Mouse (Mus musculus) hindbrain, embryonic 16.5 days (tissue): ENCODE measurements at regions not wholly inside any gene's neighbourhood (a gene's known extent, or its start where the extent isn't known, plus 50 kb on each side); places are given as distances from the start of the nearest gene placed in this dataset.
"Not testable (repeated sequence)": the region's sequence is repeated elsewhere in the genome, so short reads cannot be mapped to it uniquely, and the experiment has no call there.

Experiments
- ATAC-seq: fragments of 200-750 bp; cut with Nextera tagmentation; 2 replicates; pipeline ENCODE4 v1.8.0; 2017; ENCODE audit warnings: moderate TSS enrichment, moderate library complexity
- H3K27ac ChIP-seq: fragments of 300-500 bp; sonication (generic); 2 replicates; pipeline ENCODE4 v1.5.1; 2014; ENCODE audit warnings: low read depth, mild to moderate bottlenecking, control low read depth, low read length, moderate library complexity
- H3K27me3 ChIP-seq: fragments of 300-500 bp; sonication (generic); replicated peaks from 2 replicates; pipeline ENCODE4 v1.6.1; 2014; ENCODE audit warnings: low read length; ENCODE audit not compliant: control insufficient read depth, insufficient read depth
- H3K36me3 ChIP-seq: fragments of 300-500 bp; sonication (generic); 2 replicates; pipeline ENCODE4 v1.6.1; 2014; ENCODE audit warnings: mild to moderate bottlenecking, low read length, moderate library complexity, mixed read lengths; ENCODE audit not compliant: control insufficient read depth, insufficient read depth
- H3K4me1 ChIP-seq: fragments of 300-500 bp; sonication (generic); 2 replicates; pipeline ENCODE4 v1.6.1; 2014; ENCODE audit warnings: low read depth, low read length; ENCODE audit not compliant: control insufficient read depth, insufficient read depth
- H3K4me2 ChIP-seq: fragments of 300-500 bp; sonication (generic); 2 replicates; pipeline ENCODE4 v1.6.1; 2014; ENCODE audit warnings: mild to moderate bottlenecking, low read length, control low read depth, moderate library complexity
- H3K4me3 ChIP-seq: fragments of 300-500 bp; sonication (generic); 2 replicates; pipeline ENCODE4 v1.5.1; 2014; ENCODE audit warnings: mild to moderate bottlenecking, low read length, control low read depth, moderate library complexity
- H3K9ac ChIP-seq: fragments of 300-500 bp; sonication (generic); 2 replicates; pipeline ENCODE4 v1.6.1; 2014; ENCODE audit warnings: low read depth, mild to moderate bottlenecking, control low read depth, low read length, moderate library complexity
- H3K9me3 ChIP-seq: fragments of 300-500 bp; sonication (generic); 2 replicates; pipeline ENCODE4 v1.6.1; 2014; ENCODE audit warnings: mild to moderate bottlenecking, low read length, moderate library complexity; ENCODE audit not compliant: control insufficient read depth
- WGBS: fragments of 180-500 bp; shearing (Covaris S2); extraction: QIAGEN DNeasy Blood & Tissue Kit; methylation state at CpG from one replicate; pipeline ENCODE4 v1.1.7; 2014; 5-methylcytosine and 5-hydroxymethylcytosine counted together

- WGBS, result 92% methylated on average over 21 of the region's 21 CpGs
- Histone ChIP-seq H3K4me1 (peaks cover 5% of the 10 kb centered on the region), H3K4me2 (no peak overlapping the region), H3K27ac (no peak overlapping the region), H3K9me3 (no peaks in the 10 kb centered on the region), H3K27me3 (no peaks in the 10 kb centered on the region), H3K9ac (no peak overlapping the region), H3K36me3 (no peaks in the 10 kb centered on the region), H3K4me3 (no peak overlapping the region)
- ATAC-seq, result no peak
Measured at GRCm38 (mm10) chr9:115407901-115408470, 97.8 kb upstream of the Stt3b start.

- no peak overlapping the region for H3K27ac ChIP-seq
- H3K4me1 ChIP-seq, result peaks cover 5% of the 10 kb centered on the region
- H3K4me2 ChIP-seq, result no peak overlapping the region
- ATAC-seq, result no peak
- 82% methylated on average over 6 of the region's 6 CpGs for WGBS
- H3K27me3 ChIP-seq, result no peaks in the 10 kb centered on the region
- H3K9ac ChIP-seq, result no peak overlapping the region
- no peaks in the 10 kb centered on the region for H3K9me3 ChIP-seq
- H3K36me3 ChIP-seq, result no peaks in the 10 kb centered on the region
- H3K4me3 ChIP-seq, result no peak overlapping the region
Measured at GRCm38 (mm10) chr9:115408886-115409285, 98.7 kb upstream of the Stt3b start.

GRCm38 (mm10) chr9:115414190-115414589, 104.0 kb upstream of the Stt3b start:
- H3K4me1 ChIP-seq, result peaks cover 5% of the 10 kb centered on the region
- H3K4me2 ChIP-seq, result no peak overlapping the region
- WGBS, result 98% methylated on average over 4 of the region's 4 CpGs
- H3K9me3 ChIP-seq, result no peaks in the 10 kb centered on the region
- H3K36me3 ChIP-seq, result no peaks in the 10 kb centered on the region
- no peak overlapping the region for H3K4me3 ChIP-seq
- no peak overlapping the region for H3K27ac ChIP-seq
- no peaks in the 10 kb centered on the region for H3K27me3 ChIP-seq
- ATAC-seq, result no peak
- no peak overlapping the region for H3K9ac ChIP-seq

- no peaks in the 10 kb centered on the region for H3K27me3 ChIP-seq
- H3K4me2 ChIP-seq, result no peak overlapping the region
- H3K4me3 ChIP-seq, result no peak overlapping the region
- peaks cover 11% of the 10 kb centered on the region for H3K9me3 ChIP-seq
- no peaks in the 10 kb centered on the region for H3K36me3 ChIP-seq
- no peaks in the 10 kb centered on the region for H3K4me1 ChIP-seq
- H3K9ac ChIP-seq, result no peak overlapping the region
- no peak overlapping the region for H3K27ac ChIP-seq
- WGBS, result 88% methylated on average over 7 of the region's 7 CpGs
- no peak for ATAC-seq
Measured at GRCm38 (mm10) chr9:115422786-115423185, 112.6 kb upstream of the Stt3b start.

- no peak overlapping the region for H3K9ac ChIP-seq
- H3K4me1 ChIP-seq, result no peaks in the 10 kb centered on the region
- WGBS, result 58% methylated on average over 8 of the region's 8 CpGs
- H3K4me2 ChIP-seq, result no peak overlapping the region
- H3K4me3 ChIP-seq, result no peak overlapping the region
- 0 out of 2 replicates have a peak, but pooled peaks have one; percentile 42 for ATAC-seq
- no peaks in the 10 kb centered on the region for H3K36me3 ChIP-seq
- H3K27me3 ChIP-seq, result no peaks in the 10 kb centered on the region
- H3K9me3 ChIP-seq, result no peaks in the 10 kb centered on the region
- H3K27ac ChIP-seq, result no peak overlapping the region
Measured at GRCm38 (mm10) chr9:115426682-115427081, 116.5 kb upstream of the Stt3b start.

GRCm38 (mm10) chr9:115430271-115430670, 120.0 kb upstream of the Stt3b start:
- no peak overlapping the region for H3K9ac ChIP-seq
- H3K4me1 ChIP-seq, result no peaks in the 10 kb centered on the region
- WGBS, result 65% methylated on average over 4 of the region's 4 CpGs
- H3K4me2 ChIP-seq, result no peak overlapping the region
- H3K4me3 ChIP-seq, result no peak overlapping the region
- no peak for ATAC-seq
- no peak overlapping the region for H3K27ac ChIP-seq
- H3K27me3 ChIP-seq, result no peaks in the 10 kb centered on the region
- H3K9me3 ChIP-seq, result no peaks in the 10 kb centered on the region
- no peaks in the 10 kb centered on the region for H3K36me3 ChIP-seq

GRCm38 (mm10) chr9:115434696-115435095, 124.5 kb upstream of the Stt3b start:
- WGBS, result 20% methylated on average over 5 of the region's 5 CpGs
- Histone ChIP-seq H3K4me3 (no peak overlapping the region), H3K9me3 (peaks cover 4% of the 10 kb centered on the region; the same call in 1 of the 2 replicates), H3K27ac (no peak overlapping the region), H3K27me3 (no peaks in the 10 kb centered on the region), H3K9ac (no peak overlapping the region), H3K4me2 (no peak overlapping the region), H3K36me3 (no peaks in the 10 kb centered on the region), H3K4me1 (no peaks in the 10 kb centered on the region)
- no peak for ATAC-seq

- Histone ChIP-seq H3K9me3 (peaks cover 4% of the 10 kb centered on the region; the same call in 1 of the 2 replicates), H3K36me3 (no peaks in the 10 kb centered on the region), H3K27me3 (no peaks in the 10 kb centered on the region), H3K4me3 (no peak overlapping the region), H3K9ac (no peak overlapping the region), H3K4me1 (no peaks in the 10 kb centered on the region), H3K27ac (no peak overlapping the region), H3K4me2 (no peak overlapping the region)
- WGBS, result 91% methylated on average over 3 of the region's 3 CpGs
- ATAC-seq, result no peak
Measured at GRCm38 (mm10) chr9:115436301-115436700, 126.1 kb upstream of the Stt3b start.

- WGBS, result 96% methylated on average over 21 of the region's 22 CpGs
- H3K27me3 ChIP-seq, H3K9me3 ChIP-seq, H3K9ac ChIP-seq, ATAC-seq, H3K4me2 ChIP-seq, H3K4me1 ChIP-seq, H3K27ac ChIP-seq, H3K36me3 ChIP-seq, H3K4me3 ChIP-seq: not testable (repeated sequence)
Measured at GRCm38 (mm10) chr9:115438234-115438633, 128.0 kb upstream of the Stt3b start.

- Histone ChIP-seq H3K27me3 (no peaks in the 10 kb centered on the region), H3K36me3 (no peaks in the 10 kb centered on the region), H3K4me1 (no peaks in the 10 kb centered on the region), H3K4me2 (no peak overlapping the region), H3K4me3 (no peak overlapping the region), H3K9me3 (peaks cover 3% of the 10 kb centered on the region; the same call in 1 of the 2 replicates), H3K9ac (no peak overlapping the region), H3K27ac (no peak overlapping the region)
- 87% methylated on average over 11 of the region's 11 CpGs for WGBS
- no peak for ATAC-seq
Measured at GRCm38 (mm10) chr9:115446681-115447080, 136.5 kb upstream of the Stt3b start.
